Mouse (Mus musculus) stomach, postnatal 0 days (tissue): ENCODE measurements around the gene Ctnnb1.

Experiments
- CTCF ChIP-seq: IDR thresholded peaks from 2 replicates; pipeline ENCODE4 v1.5.1; 2016; ENCODE audit warnings: antibody characterized with exemption, low read depth, mild to moderate bottlenecking, moderate library complexity
- EP300 ChIP-seq: optimal IDR thresholded peaks from 2 replicates; pipeline ENCODE3; 2016; ENCODE audit warnings: antibody characterized with exemption

DNA sequence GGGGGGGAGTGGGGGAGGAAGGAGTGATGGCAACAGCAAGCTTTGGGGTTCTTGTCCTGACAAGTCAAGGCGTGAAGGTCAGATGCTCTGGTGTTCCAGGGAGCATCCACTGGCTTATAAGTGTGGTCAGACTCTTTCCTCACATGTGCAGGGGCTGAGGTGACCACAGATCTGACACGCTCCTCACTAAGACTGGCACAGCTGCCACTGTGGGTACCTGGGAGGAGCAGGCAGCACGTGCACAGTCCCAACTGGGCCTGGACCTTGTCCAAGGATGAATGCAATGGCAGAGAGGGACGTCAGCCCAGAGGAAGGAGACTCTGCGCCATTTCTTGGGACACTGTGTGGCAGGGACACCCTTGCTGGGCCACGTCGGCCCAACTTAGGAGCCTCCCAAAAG, 52.8 kb downstream of the Ctnnb1 start:
- TF ChIP-seq CTCF (no peak), EP300 (no peak)
